Mouse (Mus musculus) common myeloid progenitor, adult 5-6 weeks (primary cell): ENCODE results near the gene Tjp1. TPM values are rescaled to one million over a fixed set of nuclear protein-coding genes. Genes with fewer than 3 reads are reported as not detected.

Experiments
- ATAC-seq: replicated peaks from 2 replicates; pipeline ENCODE4 v1.8.0; 2016; ENCODE audit warnings: low read depth, mild to moderate bottlenecking, moderate TSS enrichment, inconsistent platforms; ENCODE audit not compliant: poor library complexity, severe bottlenecking
- total RNA-seq: library from RNA; stranded (forward); fragments of 200-1000, 187-1606 nt; gene quantifications from 2 replicates; pipeline ENCODE4 v1.2.3, GENCODE M21; 2017

The Tjp1 gene
- total RNA-seq, 1 experiment from 2014 or later = 6.6 TPM

DNA sequence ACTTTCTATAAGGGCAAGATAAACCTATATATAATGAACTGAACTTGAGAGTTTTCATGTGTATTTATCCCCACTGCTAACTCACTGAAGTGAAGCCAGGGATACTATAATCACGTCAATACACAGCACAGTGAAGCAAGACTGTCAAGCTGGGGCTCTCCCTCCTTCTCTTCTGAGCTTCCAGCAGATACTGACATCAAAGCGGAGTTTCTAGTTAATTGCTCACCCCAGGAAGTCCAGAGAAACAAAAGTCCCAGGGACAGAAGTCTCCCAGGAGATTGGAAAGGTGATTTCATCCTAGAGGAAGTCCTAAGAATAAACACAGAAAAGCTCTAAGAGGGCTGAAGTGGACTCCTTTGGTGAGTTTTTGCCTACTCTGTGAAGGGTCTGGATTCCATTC is 132.9 kb downstream of the Tjp1 start:
- no peak for ATAC-seq

DNA sequence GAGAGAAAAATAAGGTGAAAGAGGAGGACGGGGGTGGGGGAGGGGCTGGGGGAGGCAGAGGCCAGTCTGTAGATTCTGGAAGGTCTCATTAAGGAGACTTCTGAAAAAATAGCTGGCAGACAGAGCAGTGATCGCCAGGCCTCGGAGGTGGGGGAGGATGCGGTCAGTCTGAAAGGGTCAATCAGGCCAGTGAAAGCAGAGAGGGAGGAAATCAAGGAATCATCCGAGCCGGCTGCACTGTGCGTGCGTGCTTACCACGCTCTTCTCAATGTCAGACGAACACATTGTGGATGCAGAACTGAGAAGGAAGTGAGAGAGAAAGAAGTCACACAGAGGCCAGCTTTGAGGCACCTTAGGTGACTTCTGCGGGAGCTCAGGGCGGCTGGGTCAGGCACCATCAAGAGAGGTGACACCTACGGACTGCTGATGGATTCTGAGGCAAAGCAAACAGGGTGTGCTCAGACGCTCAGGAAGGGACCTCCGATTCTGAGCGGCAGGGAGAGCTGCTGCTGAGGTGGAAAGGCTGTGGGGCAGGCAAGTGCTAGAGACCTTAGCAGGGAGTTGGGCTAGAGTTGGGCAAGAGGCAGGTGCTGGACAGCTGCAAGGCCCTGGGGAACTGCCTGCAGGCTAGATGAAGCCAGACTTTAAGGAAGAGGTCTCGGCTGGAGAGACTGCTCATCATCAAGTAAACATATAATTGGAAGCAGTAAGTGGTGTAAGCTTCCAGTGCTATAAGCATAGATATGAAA is 133.7 kb downstream of the Tjp1 start:
- peak; percentile 36 for ATAC-seq

DNA sequence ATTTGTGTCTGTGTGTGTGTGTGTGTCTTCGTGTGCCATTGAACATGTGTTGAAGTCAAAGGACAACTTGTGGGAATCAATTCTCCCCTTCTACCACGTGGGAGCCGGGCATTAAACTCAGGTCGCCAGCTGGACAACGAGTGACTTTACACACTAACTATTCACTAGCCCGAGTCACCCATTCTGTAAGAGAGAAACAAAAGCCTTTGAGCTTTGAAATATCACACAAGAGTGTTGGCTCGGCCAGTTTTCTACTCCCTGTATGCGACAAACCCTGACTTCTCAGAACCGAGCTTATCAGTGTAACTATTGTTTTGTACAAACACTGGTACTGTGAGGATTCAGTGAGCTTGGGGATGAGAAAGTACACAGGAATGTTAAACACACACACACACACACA is 134.6 kb downstream of the Tjp1 start:
- no peak for ATAC-seq

DNA sequence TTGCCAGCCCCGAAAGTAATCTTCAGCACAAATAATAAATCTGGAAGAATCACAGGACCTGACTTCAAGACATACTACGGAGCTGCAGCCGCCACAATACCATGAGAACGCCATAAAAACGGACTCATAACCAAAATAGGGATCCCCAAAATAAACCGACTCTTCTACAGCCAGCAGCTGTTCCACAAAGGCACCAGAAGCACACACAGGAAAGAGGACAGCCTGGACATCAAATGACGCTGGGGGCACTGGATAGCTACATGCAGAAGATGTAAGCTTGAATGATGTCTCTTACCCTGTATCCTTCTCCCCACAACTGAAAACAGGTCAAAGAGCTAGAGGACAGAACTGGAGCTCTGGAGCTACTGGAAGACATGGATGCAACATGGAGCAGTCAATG is 138.0 kb downstream of the Tjp1 start:
- no peak for ATAC-seq

DNA sequence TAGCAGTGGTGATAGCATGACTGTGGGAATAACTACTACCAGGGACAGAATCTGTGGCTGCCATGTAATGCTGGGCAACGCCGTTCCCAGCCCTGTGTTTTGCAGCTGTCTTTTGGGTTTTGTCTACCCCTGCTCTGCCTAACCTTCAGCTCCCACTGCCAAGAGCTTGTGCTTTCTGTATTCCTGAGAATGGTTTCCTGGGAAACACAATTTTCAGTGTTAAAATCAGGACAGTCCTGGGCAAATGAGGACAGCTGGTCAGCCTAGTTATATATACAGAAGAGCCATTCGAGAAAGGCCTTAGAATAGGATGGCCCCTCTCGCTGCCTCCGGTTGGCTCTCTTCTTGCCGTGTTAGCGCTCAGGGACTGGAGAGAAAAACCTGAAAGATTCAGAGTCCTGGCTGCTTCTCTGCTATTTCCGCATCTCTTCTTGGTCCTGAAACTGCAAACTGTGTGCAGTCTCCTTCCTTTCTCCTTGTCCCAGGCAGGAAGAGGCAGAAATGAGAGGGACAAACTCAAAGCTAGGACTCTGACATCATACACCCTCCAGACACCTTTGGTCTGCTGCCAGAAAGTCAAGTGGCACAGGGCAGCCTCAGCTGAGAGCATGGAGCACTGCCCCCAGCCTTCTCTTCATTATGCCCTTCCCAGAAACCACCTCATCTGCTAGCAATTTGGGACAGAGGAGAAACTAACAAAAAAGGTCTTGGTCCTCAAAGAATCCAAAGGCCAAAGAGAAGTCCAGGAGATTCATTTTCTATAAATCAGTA is 139.2 kb downstream of the Tjp1 start:
- ATAC-seq = no peak

DNA sequence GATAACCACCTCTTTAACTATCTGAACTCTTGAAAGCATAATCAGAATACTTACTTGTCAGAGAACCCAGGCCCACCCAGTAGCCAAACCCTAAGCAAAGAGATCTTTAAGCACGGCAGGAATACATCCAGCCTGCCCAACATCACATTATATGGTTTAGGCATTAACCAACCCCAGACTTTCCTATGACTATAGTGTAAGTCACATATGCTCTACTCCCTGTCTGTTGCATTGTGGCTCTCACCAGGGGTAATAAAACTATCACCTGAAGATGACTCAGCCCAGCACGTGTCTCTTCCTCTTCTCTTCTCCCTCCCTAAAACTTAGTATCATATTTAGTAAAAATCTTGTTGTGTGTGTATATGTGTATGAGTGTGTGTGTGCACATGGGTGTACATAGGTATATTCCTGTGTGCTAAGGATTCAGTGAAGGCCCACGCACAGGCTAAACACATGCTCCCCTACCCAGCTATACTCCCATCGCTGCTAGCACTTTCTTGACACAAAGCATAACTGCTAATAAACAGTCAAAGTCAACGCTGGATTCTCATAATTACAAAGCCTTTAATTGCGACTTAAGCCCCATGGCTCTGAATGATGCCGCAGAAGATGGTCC is 139.9 kb downstream of the Tjp1 start:
- no peak for ATAC-seq

DNA sequence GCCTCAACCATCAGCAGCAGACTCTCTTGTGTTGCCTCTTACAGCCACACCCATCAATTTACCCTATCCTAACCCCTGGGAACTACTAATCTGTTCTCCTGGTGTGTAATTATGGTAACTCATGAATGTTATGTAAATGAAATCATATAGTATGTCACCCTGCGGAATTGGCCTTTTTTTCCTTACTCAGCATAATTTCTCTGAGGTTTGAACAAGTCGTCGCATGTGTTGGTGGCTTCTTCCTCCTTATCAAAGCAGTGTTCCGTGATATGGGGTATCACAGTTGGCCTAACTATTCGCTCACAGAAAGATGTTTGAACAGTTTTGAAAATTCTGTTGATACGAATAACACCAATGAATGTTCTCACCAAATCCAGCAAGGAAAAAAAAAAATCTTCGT is 142.8 kb downstream of the Tjp1 start:
- no peak for ATAC-seq

DNA sequence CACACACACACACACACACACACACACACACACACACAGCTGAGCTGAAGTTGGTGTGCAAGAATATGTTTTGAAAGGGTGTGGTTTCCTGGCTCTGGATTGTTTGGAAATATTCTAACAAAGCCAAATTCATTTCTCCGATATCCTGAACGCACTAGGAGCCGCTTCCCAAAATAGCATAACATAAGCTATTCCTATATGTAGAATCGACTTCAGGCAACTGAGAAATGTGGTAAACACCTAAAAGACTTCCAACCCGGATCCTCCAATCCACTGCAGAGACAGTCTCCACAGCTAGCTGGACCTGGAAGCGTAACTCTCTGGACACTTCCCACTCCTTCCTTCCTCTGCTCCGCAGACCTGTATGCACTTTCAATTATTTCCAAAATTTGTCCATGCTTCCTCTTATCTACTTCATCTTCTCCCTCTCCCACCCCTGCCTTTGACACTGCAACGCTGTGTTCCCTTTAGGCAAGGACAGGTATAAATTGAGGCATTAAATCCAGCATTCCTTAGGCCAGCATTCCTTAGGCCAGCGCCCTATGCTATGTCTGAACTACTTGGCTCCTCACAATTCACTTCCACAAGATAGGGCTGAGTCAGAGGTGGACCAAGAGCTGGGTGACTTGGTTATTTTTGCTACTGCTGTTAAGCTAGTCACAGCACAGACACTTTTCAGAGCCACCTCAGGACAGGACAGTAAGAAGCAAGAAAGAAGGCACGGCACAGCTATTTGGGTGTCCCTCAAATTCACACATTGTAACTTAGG is 144.9 kb downstream of the Tjp1 start:
- no peak for ATAC-seq

DNA sequence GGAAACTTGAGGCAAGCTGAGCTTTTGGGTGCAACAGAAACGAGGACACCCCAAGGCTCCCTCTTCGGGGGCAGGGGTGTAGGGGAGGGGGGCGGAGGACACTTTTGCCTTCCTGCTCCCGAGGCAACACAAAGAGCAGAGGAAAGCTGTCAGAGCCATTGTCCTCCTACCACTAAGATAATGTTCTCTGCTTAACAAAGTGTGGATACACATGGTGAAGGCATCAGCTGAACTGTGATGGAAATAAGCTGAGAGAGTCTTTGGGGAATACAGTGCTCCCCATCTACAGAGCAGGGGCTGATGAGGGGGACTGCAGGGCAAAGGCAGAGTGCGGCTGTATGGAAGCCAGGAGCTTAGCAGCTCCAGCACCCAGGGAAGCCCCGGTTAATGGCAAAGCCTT is 145.7 kb downstream of the Tjp1 start:
- no peak for ATAC-seq

DNA sequence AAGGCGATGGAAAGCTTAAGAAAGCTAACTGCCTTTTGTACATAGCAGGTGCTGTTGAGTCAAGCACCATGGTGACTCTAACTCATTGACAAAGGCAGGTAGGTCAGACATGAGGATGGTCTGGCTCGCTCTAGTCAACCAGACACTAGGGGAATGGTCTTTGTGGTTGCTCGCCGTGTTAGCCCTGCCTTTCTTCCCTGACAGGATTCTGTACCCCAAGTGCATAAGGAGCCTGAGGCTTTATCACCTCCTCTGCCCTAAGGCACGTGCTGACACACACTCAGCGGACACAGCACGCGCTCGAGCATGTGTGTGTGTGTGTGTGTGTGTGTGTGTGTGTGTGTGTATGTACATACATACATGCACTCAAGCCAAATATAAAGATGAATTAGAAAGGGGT is 146.9 kb downstream of the Tjp1 start:
- ATAC-seq = no peak

DNA sequence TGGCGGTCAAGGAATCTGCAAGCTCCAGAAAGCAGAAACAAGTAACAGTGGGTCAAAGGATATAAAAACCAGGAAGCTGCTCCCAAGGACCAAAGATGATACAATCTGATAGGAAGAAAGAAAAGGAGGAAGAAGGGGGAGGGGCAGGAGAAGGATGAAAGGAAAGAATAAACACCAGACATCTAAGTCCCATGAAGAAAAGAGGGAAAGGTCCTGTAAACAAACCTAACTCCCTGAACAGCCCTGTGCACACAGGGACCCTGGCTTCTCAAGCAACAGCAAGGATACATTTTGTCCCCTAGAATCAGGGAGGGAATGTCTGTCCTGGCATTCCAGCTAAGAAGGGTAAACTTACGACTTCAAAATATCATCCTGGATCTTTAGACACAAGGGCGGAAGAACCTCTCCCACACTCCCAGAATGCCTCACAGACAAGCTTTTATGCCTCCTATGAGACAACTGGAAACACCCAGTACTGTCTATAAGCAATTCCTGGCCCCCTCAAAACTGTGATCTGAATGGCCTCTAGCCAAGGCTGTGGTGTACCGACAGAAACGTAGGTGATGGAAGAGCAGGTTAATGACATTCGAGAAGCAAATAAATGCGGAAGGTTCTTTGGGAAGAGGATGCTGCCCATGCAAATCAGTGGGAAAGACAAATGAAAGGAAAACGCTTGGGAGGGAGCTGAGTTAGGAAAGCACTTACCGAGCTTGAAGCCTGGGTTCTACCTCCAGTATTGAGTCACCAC is 148.6 kb downstream of the Tjp1 start:
- no peak for ATAC-seq

DNA sequence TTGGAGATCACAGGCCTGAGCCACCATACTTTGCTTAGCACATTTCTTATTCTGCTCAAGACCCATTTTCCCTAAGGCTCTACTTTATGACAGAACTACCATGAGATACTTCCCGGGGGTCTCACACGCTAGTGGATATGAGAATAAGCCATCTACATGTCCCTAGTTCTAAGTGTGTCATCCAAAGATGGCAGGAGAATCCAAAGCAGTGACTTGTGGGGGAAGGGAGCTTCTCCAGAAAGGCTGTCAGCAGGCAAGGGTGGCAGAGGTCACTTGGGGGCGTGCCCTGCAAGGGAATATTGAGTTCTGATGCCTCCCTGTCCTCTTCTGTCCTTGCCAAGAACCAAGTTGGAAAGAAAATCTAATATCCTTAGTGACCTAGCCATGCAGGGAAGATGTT is 150.1 kb downstream of the Tjp1 start:
- ATAC-seq = no peak

DNA sequence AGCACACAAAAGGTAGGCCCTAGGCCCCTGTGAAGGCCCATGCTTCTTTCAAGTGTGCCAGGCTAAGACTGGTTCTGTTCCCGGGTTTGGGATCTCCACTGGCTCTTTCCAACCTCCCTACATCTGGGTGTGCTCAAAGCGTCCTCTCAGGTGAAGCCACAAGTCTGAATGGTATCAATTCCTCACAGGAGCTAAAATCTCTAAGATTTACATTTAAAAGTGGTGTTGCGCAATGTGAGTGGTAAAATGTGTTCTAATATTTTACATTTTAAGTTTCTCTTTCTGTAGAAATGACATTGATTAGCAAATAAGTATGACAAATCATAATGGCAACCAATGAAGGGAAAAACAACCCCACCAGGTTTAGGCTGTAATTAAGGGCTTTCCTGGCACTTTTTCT is 152.0 kb downstream of the Tjp1 start:
- no peak for ATAC-seq

DNA sequence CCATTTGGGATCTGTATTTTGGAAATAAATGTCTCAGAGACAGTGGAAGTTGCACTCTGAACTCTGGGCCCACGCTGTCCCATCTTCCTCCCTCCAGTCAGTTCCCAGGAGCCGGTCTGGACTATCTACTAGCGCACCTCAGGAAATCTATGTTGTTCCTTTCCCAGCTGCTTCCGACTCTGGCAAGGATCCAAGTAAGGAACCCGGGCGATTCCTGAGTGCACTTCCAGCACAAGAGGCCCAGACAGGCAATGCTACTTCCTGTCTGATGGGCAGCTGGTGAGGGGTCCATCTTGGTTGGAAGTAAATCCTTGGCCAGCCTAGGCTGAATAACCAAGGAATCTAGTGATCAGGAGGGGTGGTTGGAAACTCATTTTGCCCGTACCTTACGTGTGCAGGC is 152.4 kb downstream of the Tjp1 start:
- no peak for ATAC-seq

DNA sequence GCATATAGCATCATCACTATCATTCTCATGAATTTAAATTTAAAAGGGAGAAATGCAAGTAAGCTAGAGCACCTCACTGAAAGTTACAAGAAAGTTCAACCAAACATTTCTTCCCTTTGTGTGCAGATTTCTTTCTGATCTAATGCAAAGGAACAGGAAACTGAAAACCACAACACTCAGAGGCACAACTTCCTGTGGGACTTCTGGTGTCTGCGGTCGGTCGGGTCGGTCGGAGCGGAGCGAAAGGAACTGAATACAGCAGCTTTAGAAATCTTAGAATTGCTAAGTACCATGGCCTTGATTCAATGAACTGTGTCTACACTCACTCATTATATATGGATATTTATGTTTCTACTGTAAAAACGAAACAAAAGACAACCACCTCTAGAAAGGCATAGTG is 154.2 kb downstream of the Tjp1 start:
- ATAC-seq = peak; percentile 79

DNA sequence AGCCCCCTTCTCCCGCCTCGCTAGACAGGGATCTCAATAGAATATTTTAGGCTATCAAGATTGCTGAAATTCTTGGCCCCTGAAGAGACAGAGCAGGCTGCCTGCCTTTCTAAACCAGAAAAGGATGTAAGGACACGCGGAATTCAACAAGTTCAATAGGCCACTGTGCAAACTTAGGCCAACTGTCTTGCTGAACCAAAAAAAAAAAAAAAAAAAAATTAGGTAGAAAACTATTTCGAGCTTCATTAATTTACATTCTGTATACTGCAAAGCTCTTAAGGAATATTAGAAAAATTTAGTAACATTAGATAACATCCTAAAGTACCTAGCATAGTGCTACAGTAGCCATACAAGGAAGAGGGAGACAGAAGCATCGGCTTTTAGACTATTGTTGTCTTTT is 155.8 kb downstream of the Tjp1 start:
- ATAC-seq = no peak

DNA sequence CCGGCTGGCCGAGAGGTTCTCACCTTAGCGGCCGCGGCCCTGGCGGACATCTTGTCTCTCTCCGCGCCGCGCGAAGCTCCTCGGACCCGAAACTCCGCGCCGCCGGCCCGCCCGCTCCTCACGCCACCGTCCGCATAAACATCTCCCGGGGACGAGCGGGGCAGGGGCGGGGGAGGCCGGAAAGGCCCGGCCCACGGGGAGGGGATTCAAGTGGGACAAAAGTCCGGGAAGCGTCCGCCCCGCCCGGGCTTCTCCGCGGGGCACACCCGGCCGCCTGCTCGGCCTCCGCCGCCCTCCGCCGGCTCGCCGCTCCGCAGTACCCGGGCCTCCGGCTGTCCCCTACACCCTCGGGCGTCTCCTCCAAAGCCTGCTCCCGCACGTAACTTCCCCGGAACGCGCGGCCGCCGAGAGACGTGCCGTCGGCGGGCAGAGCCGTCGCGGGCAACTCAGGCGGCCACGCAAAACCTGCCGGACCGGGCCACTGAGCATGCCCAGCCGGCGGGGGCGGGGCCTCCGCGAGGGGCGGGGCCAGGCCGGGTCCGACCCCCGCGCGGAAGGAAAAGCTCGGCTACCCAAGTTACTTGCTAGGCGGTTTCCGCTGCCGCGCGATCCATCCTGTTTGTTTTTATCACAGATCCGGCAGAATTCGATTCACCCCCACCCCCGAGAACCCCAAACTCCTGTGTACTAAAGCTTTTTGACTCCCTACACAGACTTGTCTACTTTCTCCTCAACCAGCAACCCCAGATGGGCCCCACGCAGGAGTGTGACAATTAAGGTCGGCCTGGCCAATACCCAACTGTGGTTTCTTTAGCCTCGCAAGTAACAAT is 156.6 kb downstream of the Tjp1 start:
- peak; percentile 33 for ATAC-seq

DNA sequence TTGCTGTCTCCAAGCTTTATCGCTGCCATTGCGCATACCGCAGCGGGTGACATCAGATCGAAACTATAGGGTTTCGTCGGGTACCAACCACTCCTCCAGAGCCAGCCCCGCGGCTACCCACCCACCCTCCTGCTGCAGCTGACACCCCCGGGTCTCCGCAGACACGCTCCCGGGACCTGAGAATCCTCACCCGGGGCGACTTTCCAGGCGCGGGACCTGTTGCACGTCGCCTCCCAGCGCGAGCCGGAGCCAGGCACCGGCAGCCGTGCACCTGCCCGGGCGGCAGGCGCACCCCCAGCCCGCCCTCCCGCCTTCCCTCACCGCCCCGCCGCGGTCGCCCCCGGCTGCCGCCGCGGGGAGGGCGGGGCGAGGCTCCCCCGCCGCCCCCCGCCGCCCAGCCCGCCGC is 157.2 kb downstream of the Tjp1 start:
- ATAC-seq = 0 out of 2 replicates have a peak, but pooled peaks have one; percentile 19

DNA sequence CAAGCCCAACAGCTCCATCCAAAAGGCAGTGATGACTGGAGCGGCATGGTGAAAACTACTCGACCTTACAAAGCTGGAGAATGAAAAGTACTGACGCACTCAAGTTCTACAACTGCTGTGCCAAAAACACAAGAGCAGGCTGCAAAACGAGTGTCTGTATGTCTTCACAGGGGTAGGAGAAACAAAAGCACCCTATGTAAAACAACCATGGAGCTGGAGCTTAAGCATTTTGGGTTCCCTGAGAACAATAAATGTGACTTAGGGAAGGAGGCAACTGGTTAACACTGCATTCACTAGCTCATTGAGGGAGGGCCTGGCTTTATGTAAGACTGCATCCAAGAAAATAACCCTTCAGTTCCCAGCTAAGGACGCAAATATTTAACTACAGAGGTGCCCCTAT is 158.5 kb downstream of the Tjp1 start:
- no peak for ATAC-seq
